Mouse (Mus musculus): Measurements from ENCODE around the gene Prdm16.

The Prdm16 gene

DNA sequence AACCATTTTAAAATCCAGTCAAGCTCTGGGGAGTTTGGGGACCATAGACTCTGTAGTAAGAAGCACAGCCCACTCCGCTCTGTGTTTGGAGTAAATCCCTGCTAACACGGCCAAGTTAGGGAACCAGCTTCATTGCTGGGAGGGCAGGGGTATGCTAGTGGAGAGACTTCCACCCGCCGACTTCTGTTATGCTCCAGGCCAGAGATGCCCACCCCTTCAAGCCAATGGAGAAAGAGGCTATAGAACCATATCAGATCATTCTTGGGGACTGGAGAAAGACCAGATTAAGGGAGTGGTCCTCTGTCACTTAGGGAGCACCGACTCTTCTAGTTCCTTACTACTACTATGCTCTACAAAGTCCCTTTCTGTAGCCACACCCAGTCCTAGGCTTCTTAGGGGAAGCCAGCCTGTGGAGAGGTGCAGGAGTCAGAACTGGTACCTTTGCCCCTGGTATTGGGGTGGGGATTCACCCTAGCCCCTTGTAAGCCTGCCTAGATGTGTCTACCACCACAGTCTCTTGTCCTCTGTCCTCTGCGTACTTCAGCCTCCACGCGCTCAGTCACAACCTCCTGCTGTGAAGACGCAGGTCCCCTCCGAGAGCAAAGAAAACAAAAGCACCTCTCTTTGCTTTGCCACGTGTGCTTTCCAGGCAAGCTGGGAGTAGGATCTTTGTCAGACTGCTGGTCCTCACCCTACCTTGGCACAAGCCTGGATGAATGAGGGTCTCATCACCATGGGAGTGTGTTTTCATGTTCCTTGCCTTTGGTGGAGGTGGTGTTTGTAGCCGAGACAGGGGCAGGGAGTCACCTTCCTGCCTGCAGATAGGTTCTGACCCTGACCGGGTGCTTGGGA is 3.1 kb upstream of the Prdm16 start:
- no peak for DNase-seq (ENCODE audit: low spot score)

DNA sequence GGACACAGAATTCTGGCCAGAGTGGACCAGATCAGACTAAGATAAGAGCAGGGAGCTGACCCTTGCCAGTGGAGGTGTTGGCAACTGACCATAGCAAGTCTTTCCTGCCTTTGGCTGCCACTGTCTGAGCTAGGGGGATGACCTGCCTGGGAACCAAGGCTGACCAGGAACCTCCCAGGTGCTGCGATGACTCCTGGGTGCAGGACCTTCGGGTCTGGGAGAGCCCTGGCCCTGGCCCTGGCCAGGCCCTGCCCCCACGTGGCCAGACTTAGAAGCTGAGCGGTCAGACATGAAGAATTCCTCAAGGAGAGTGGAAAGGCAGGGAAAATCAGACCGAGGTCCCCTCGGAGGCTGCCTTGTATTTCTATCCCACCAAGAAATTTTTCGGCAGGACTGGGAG is 2.5 kb upstream of the Prdm16 start:
- DNase-seq (ENCODE audit: low spot score): no peak

DNA sequence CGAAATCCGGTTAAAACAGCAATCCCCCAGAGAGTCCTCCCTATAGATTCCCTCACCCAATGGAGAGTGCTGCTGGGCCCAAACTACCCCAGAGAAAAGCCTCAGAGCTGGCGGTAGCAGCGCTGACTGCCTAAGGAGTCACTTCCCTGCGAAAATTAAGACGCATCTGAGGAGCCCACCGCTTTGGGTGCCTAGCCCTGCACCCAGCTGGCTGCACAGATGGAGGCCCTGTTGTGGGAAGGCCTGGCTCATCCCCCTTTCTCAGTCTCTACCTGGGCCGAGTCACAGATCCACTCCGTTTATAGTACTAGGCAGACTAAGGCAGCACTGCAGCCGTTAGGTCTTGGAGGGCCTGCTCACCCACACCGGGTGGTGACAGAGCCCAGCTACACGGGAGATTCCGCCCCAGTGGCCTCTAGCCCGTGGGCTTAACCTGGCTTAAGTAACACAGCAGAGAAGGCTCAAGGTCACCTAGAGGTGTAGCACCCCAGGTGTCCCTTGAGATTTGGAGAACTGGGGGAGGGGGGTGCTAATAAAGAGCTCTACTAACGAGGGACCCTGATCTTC is 1.7 kb upstream of the Prdm16 start:
- no peak for DNase-seq (ENCODE audit: low spot score)

DNA sequence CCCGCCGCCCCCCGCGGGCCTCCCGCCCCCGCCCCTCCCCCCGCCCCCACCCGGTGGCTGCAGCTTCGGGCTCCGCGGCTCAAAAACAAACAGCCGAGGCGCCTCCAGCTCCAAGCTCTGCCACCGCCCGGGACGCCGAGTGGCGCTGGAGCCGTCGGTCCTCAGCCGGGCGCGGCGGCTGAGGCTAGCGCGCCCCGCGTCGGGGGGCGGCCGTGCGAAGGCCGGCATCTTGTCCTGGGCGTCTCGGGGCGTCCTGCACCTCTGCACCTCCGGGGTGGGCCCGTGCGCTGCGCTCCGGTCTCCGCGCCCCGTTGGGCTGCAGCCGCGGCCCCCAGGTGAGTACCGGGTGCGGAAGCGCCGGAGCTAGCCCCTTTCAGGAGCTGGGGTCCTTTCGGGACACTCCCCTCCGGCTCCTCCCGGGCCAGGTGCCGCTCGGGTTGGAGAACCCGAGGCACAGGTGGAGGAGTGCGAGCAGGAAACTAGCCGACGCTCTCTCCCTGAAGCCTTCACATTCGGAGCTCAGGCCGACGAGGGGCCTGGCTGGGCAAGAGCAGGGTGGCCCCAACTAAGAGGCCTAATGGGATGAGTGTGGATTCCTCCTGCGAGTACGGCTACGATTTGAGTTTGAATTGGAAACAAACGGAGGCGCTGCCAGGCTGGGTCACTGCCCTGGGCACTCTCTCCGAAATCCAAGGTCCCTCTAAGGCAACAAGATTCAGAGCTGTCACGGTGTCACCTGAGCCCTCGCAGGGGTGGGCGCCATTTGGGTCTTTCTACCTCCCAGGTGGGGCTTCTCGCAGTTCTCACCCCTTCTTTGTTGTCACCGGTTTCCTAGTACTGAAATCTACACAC is 1.0 kb upstream of the Prdm16 start:
- no peak for DNase-seq (ENCODE audit: low spot score)

DNA sequence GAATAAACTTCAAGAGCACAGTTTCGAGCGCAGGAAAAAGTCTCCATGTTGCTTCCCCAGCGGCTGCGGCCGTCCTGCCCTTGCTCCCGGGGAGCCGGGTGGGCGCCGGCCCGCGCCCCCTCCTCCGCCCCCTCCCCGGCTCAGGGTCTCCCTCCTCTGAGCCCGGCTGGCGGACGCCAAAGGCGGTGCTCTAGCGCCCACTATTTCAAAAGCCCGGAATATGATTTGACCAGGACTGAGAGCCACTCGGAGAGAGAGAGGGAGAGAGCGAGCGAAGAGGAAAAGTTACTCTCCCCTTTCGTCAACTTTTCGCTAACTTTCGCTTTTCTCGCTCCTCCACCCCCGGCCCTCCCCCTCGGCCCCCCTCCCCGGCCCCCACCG is 630 bp downstream of the Prdm16 start:
- DNase-seq (ENCODE audit: low spot score): no peak

DNA sequence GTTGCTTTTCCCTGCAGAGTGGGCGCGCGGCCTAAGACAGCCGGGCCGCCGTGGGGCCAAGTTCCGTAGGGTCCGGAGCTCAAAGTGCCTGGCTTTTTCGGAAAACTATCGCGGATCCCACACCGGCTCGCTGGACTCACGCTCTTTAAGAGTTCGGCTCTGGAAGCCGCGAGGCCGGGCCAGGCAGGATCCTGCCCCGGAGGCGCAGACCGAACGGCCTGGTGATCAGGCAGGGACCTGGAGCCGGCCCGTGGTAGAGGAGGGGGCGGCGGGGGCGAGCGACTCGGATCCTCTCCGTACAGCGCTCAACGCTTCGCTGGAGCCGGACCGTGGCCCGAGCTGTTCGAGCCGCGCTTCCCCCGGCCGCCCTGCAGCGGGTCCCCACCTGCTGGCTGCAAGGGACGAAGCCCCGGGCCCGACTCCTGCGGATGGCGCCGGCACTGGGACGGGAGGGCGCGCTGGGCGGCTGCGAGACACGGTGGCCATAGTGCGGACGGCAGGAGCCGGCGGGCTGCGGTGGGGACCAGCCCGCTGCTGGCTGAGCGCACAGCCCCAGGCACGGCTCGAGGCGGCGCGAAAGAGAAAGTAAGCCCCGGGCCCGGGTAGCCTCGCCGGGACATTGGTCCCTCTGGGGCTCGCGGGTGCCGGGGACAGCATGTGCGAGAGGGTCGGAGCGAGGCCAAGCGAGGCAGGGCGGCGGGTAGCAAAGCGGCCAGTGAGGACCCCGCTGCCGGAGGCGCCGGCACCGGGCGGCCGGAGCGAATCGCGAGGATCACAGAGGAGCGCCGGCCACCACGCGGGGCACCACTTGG is 1.2 kb downstream of the Prdm16 start:
- no peak for DNase-seq (ENCODE audit: low spot score)

DNA sequence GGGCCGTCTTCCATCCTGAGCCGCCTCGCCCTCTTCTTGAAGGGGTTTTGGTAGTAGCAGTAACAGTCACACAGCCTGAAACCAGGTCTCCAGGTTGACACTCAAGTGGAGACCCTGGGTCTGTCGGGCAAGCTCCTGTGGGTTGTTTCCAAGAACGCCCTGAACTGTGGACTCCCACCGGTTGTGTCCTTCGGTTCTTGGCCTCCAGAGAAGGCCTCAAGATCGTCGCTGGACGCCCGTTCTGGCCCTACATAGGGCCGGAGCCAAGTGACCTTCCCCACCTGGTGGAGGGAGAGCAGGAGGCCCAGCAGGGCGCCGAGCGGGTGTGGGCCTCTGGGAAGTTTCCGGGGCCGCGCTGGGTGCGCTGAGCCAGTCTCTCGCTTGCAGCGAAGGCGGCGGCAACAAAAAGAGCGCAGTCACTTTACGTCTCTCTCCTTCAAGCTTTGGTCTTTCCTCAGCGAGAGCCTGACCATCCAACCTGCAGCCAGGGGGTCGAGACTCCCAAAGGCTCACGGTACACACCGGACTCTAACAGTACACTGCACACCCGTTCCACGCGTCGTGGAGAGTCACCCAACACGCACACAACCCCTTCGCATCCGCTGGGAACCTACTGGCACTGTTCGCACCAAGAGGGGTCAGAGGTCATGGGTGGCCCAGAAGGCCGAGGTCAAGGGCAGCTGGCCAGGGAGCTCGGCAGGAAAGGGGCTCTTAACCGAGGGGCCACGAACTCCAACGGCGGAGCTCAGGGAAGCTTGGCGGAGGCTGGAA is 2.0 kb downstream of the Prdm16 start:
- no peak for DNase-seq (ENCODE audit: low spot score)

DNA sequence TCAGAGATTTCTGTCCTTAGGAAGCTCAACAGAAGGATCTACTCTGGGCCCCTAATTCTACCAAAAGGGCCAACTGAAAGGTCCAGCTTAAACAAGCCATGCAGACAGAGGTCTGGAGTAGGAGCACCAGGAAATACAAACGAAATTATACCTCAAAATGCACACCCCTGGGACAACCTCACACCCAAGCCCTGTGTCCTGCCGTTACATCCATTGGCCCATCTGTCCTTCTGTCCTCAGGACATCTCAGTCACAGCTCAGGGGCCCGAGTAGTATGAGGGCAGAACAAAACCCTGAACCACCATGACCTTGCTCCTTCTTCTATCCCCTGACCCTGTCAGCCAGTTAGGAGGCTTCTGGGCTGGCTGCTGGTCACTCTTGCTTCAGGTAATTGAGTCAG is 2.7 kb downstream of the Prdm16 start:
- no peak for DNase-seq (ENCODE audit: low spot score)

DNA sequence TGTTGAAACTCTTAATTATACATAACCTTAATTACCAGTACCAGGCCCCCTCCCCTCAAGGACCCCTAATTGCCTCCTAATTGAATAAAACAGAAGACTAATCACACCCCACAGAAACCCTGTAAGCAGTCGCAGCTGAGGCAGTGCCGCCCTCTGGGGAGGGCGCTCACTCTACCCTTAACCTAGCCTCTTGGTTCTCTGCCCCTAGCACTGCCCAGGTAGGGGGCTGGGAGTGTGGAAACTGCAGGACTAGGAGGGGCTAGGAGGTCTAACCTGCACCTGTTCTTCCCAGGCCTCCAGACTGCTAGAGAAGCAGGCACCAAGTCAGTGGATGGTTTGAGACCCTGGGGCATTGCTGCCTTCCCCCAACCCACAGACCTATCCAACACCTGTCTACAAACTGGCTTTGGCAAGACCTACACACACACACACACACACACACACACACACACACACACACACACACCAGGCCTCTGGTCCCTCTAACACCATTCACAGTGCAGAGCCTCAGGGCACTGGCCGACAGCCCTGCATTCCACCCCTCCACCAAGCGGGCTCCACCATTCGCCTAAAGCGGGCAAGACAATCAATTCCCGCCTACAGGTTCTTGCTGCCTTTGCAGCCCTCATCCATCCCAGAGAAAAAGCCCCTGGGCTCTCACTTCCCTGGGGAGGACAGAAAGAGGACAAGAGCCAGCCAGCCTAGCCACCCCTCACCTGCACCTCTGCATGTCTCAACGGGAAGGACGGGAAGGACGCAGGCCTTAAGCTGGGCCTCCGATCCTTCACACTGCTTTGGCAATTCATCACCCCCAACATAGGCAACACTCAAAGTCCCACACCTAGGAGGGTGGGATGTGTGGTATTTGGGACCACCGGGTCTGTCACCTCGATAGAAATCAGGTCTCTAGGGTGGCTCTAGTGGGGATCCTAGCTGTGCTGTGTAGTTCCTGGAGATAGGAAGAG is 3.6 kb downstream of the Prdm16 start:
- no peak for DNase-seq (ENCODE audit: low spot score)

DNA sequence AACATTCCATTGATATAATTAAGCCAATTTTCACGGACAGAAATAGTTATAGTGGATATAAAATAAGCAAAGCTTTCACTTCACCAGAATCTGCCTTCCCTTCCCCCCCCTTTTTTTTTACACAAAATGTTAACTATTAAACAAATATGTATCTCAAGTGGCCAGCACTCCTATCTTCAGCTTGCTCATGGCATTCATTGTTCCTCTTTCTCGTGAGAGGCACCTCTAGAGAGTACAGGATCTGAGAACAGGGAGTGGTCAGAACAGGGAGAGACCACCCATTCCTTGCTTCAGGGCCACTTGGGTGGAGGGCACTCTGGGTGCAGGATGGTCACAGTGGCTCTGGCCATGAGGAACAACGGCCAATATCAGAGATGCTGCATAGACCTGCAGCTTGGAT is 5.9 kb downstream of the Prdm16 start:
- DNase-seq (ENCODE audit: low spot score): no peak

DNA sequence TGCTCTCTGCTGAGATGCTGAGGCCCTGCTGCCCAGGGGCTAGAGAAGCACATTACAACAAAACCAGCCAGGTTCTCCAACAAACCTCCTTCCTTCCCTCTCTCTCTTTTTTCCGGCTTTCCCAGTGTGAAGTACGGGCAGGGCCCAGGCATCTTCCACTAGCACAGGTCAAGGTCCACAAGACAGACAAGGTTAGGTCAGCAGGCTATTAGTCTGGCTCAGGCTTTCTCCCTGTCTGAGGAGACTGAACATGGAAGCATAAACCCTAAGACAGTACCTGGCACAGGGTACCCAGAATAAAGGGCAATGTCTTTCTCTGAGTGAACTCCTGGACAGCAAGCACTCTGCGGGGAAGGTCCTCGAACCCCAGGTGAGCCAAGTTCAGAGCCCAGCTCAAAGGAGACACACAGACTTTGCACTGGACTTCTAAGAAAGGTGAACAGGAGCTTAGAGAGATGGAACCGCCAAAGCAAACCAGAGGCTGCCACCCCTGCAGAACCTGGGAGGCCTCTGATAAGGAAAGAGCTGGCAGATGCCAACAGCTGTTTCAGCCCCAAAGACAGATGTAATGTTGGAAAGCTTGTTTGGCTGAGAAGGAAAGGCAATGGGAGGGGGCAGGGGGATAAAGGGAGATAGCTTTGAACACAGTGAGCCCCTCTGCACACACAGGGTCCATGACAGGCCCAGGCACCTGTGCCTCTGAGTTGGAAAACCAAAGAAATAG is 9.1 kb downstream of the Prdm16 start:
- DNase-seq (ENCODE audit: low spot score): no peak

DNA sequence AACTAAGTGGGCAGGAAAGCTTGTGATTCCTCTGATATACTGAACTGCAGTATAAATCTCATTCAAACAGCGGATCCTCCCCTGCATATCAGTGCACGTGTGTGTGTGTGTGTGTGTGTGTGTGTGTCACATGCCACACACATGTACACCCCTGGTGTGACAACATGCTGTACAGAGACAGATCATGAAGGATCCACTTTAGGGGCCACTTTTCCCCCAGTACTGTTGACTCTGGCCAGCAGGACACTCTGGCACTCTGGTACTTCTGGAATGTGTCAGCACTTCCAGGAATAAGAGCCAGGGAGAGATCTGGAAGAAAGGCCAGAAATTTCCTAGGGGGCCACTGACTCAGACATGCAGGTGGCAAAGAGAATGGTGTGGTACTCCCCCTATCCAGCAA is 10.4 kb downstream of the Prdm16 start:
- DNase-seq (ENCODE audit: low spot score): no peak

DNA sequence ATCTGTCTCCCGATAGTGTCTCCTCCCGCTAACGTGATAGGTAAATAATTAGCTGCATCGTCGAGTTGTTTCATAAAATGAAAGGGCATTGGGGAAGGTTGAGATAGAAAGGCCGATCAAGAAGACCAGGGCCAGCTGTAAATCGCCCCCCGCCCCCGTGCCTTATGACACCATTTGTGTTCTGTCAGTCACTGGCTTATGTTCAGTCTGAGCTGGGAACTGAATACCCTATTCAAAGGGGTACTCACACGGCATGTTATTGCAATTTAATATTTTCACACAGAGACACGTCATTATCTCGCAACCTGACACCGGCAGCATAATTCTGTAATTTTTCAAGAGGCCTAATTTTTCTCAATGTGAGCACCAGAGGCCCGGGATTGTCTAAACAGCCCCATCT is 11.0 kb downstream of the Prdm16 start:
- DNase-seq (ENCODE audit: low spot score): no peak

DNA sequence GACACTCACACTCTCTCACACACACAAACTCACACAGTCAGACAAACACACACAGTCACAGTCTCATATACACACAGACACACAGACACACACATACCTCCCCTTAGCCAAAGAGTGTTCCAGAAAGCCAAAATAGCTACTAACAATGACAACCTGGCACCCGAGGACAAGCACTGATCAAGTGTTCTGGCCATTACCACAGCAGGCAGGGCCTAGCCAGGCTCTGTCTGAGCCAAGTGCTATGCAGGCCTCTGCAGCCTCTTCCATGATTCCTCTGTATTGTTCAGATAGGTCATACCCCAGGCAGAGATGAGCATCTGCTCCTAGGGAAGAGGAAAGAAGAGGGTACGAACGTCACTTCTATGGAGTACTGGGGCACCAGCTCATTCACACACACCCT is 13.4 kb downstream of the Prdm16 start:
- no peak for DNase-seq (ENCODE audit: low spot score)

DNA sequence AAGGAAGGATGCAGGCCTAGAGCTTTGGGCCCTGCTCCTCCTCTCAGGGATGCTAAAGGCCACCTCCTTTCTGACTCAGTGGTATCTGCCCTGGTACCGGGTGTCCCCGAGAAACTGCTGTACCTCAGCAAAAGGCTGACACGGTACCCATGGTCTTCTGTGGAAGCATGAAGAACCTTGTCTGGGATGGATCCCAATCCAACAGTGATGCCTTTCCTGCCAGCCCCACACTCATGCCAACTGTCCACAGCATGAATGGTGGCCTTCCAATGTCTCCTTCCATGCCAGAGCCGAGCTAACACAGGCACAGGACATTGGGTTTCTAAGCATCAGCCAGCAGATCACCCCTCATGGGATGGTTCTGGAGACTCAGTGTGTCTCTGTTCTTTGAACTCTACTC is 14.2 kb downstream of the Prdm16 start:
- DNase-seq (ENCODE audit: low spot score): no peak

DNA sequence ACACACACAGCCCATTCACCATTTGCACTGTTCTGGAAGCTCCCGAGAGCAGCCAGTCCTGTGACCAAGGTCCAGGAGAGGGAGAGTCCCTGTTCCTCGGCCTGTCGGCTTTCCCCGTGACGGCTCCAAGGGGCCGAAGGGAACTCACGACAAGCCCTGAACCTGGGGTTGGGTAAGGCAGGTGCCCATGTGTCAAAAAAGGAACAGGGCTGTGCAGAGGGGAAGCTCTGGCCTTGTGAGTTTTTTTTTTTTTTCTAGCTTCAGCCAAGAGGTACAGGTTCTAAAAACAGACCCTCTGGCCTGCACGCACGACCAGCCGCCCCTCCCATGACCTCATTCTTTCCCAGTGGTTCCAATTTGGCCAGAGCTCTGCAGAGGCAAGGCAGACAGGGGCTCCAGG is 25.5 kb downstream of the Prdm16 start:
- no peak for DNase-seq (ENCODE audit: low spot score)

DNA sequence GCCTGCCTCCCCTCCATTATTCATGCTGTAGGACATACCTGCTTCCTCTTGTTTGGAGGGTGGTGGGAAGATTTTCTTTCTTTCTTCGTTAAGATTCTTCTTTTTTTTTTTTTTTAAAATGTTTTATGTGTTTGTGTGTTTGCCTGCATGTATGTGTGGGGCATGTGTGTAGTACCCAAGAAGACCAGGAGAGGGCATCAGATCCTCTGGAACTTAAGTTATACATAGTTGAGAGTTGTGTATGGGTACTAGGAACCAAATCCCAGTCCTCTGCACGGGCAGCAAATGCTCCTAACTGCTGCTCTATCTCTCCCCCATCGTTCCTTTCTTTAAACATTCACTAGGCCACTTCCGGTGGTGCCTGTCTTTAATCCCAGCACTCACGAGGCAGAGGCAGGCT is 28.9 kb downstream of the Prdm16 start:
- DNase-seq (ENCODE audit: low spot score): no peak

DNA sequence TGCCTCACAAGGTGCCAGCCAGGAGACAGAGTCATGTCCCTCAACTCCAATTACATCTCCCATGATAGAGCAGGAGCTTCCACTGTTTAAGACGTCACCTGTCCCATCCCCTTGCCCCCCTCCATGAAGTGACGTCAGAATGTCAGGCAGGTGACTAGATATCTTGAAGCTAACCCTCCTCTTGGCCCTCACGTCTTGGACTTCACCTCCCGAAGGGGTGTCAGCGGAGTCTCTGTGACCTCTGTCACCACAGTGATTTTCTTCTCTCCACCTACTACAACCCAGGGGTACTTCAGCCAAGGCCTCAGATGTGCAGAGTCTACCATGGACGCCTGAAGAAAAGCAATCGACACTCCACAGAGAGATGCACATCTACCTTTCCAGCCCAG is 32.2 kb downstream of the Prdm16 start:
- DNase-seq (ENCODE audit: low spot score): no peak

DNA sequence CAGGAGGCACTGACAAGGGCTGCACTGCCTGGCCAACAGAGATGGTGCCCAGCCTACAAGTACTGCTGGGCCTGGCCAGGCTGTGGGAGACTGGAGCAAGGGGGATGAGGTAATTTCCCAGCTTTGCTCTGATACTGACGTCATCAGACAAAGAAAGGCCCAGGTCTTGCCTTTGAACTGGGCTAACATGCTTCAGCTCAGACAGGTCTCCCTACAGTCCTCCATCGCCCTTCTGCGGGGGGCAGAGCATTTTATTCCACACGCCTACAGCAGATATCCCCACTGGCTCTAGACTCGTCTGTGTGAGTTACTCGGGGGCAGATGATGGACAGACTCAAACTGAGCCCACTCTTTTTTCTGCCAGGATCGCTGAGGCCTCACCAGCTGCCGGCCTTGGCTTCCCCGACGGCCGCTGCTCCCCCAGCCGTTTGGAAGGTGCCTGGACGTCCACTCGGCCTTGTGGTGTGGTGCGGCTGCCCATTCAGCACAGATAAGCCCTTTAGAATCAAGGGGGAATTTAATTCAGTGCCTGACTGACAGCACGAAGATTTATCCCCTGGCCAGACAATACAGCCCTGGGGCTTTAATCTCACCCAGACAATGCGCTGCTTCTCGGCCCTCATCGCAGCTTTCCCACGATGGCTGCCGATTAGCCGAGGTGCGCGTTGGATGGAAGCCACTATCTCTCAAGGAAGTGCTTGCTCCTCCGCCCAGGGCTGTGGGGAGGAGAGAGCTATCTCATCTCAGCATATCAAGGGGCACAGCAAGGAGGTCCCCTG is 32.8 kb downstream of the Prdm16 start:
- no peak for DNase-seq (ENCODE audit: low spot score)

All from spleen, adult 12 weeks (tissue).